Mouse (Mus musculus) intestine, postnatal 0 days (tissue): ENCODE results near the gene Gm5269. TPM values are rescaled to one million over a fixed set of nuclear protein-coding genes. Genes with fewer than 3 reads are reported as not detected.

Experiments
- ATAC-seq: fragments of 200-750 bp; cut with Nextera tagmentation; 2 replicates; pipeline ENCODE4 v1.8.0; 2017; ENCODE audit warnings: mild to moderate bottlenecking, moderate TSS enrichment, moderate library complexity
- H3K27ac ChIP-seq: fragments of 300-500 bp; sonication (generic); 2 replicates; pipeline ENCODE4 v1.5.1; 2014; ENCODE audit warnings: mild to moderate bottlenecking, low read depth, low read length, moderate library complexity
- H3K27me3 ChIP-seq: fragments of 300-500 bp; sonication (generic); replicated peaks from 2 replicates; pipeline ENCODE4 v1.6.1; 2014; ENCODE audit warnings: low read length, mixed read lengths; ENCODE audit not compliant: control insufficient read depth, insufficient read depth
- H3K36me3 ChIP-seq: fragments of 300-500 bp; sonication (generic); 2 replicates; pipeline ENCODE4 v1.6.1; 2014; ENCODE audit warnings: mild to moderate bottlenecking, moderate library complexity; ENCODE audit not compliant: control insufficient read depth, insufficient read depth
- H3K4me1 ChIP-seq: fragments of 300-500 bp; sonication (generic); replicated peaks from 2 replicates; pipeline ENCODE4 v1.6.1; 2014; ENCODE audit warnings: antibody characterized with exemption, low read length, mixed read lengths; ENCODE audit not compliant: control insufficient read depth, insufficient read depth
- H3K4me2 ChIP-seq: fragments of 300-500 bp; sonication (generic); replicated peaks from 2 replicates; pipeline ENCODE4 v1.6.1; 2014; ENCODE audit warnings: low read depth, mild to moderate bottlenecking, moderate library complexity
- H3K4me3 ChIP-seq: fragments of 300-500 bp; sonication (generic); 2 replicates; pipeline ENCODE4 v1.5.1; 2014; ENCODE audit warnings: low read depth, low read length
- H3K9ac ChIP-seq: fragments of 300-500 bp; sonication (generic); 2 replicates; pipeline ENCODE4 v1.6.1; 2014; ENCODE audit warnings: mild to moderate bottlenecking, low read depth, low read length
- H3K9me3 ChIP-seq: fragments of 300-500 bp; sonication (generic); 2 replicates; pipeline ENCODE4 v1.6.1; 2016; ENCODE audit warnings: mixed run types; ENCODE audit not compliant: control insufficient read depth
- CTCF ChIP-seq: sonication (generic); IDR thresholded peaks from 2 replicates; pipeline ENCODE4 v1.5.1; 2016; ENCODE audit warnings: low read depth, mild to moderate bottlenecking, control low read depth, antibody characterized with exemption, moderate library complexity
- WGBS: fragments of 180-500 bp; shearing (Covaris S2); extraction: QIAGEN DNeasy Blood & Tissue Kit; methylation state at CpG from one replicate; pipeline ENCODE4 v1.1.7; 2014; 5-methylcytosine and 5-hydroxymethylcytosine counted together
- polyA plus RNA-seq: library from polyadenylated mRNA; unstranded; fragments of >200 nt; fragmentation: Nextera tagmentation; extraction: Ambion mirVana; gene quantifications from 2 replicates; pipeline ENCODE4 v1.2.1, GENCODE M21; 2015

Gene Gm5269
- polyA plus RNA-seq, 1 experiment from 2014 or later = not detected

GRCm38 (mm10) chr1:45914236-45914635 is 24.2 kb upstream of the Gm5269 start:
- H3K4me3 ChIP-seq = no peak overlapping the region
- 79% methylated on average over 4 of the region's 4 CpGs for WGBS
- H3K9me3 ChIP-seq = no peaks in the 10 kb centered on the region
- no peaks in the 10 kb centered on the region for H3K27me3 ChIP-seq
- no peak for ATAC-seq
- no peaks in the 10 kb centered on the region for H3K4me1 ChIP-seq
- H3K4me2 ChIP-seq = no peak overlapping the region
- H3K9ac ChIP-seq = no peak overlapping the region
- no peak overlapping the region for H3K27ac ChIP-seq
- TF ChIP-seq CTCF = no peak
- H3K36me3 ChIP-seq = peaks cover 48% of the 10 kb centered on the region

GRCm38 (mm10) chr1:45905107-45905821 is 15.2 kb upstream of the Gm5269 start:
- peak overlapping the region; percentile 73; the same call in 1 of the 2 replicates for H3K27ac ChIP-seq
- no peak overlapping the region for H3K9ac ChIP-seq
- no peaks in the 10 kb centered on the region for H3K27me3 ChIP-seq
- H3K9me3 ChIP-seq = no peaks in the 10 kb centered on the region
- H3K4me3 ChIP-seq = no peak overlapping the region
- H3K4me2 ChIP-seq = no peak overlapping the region; the same call in 1 of the 2 replicates
- no peak for TF ChIP-seq CTCF
- WGBS = 7% methylated on average over 5 of the region's 5 CpGs
- ATAC-seq = peak; percentile 83
- peaks cover 15% of the 10 kb centered on the region for H3K36me3 ChIP-seq
- H3K4me1 ChIP-seq = peaks cover 11% of the 10 kb centered on the region

DNA sequence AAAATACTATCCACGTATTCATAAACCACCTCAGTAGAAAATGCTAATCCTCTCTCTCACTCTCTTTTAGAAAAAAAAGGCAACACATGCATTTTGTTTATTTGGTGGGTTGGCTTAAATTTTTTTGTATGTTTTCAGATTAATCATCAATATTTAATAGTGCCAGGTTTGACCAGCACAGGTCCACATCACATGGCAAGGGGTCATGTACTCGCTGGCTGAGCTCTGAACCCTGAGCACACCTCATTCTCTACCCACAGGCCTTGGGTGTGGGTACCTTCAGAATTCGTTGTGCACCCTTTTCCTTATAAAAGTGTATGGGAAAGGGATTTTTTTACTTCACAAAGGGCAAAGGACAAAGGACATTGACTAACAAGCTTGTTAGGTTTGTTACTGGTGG is 14.1 kb upstream of the Gm5269 start:
- 53% methylated on average over 3 of the region's 3 CpGs for WGBS
- Histone ChIP-seq H3K27me3 (no peaks in the 10 kb centered on the region), H3K27ac (no peak overlapping the region), H3K9ac (no peak overlapping the region), H3K4me2 (no peak overlapping the region), H3K4me1 (peaks cover 11% of the 10 kb centered on the region), H3K9me3 (no peaks in the 10 kb centered on the region), H3K36me3 (peaks cover 5% of the 10 kb centered on the region), H3K4me3 (no peak overlapping the region)
- ATAC-seq = no peak
- no peak for TF ChIP-seq CTCF

DNA sequence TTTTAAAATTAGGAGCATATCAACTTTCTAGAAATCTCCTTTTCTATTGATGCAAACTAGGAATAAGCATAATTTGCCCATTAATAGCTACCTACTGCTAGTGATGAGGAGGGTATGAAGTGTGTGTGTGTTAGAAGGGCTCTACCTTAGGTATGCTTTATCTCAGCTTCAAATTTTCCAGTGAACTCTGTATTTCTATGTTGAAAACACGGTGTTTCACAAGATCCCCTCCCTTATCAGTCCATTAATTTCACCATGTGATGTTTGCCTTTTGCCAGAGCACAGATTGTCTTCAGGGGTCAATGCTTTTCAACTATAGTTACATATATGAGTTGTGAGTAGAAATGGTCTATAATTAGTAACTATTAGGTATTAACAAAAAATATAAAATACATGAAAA is 8.0 kb upstream of the Gm5269 start:
- Histone ChIP-seq H3K4me1 (0 out of 2 replicates have a peak, but pooled peaks cover 5% of the 10 kb centered on the region), H3K4me2 (no peak overlapping the region)
- ATAC-seq = no peak

DNA sequence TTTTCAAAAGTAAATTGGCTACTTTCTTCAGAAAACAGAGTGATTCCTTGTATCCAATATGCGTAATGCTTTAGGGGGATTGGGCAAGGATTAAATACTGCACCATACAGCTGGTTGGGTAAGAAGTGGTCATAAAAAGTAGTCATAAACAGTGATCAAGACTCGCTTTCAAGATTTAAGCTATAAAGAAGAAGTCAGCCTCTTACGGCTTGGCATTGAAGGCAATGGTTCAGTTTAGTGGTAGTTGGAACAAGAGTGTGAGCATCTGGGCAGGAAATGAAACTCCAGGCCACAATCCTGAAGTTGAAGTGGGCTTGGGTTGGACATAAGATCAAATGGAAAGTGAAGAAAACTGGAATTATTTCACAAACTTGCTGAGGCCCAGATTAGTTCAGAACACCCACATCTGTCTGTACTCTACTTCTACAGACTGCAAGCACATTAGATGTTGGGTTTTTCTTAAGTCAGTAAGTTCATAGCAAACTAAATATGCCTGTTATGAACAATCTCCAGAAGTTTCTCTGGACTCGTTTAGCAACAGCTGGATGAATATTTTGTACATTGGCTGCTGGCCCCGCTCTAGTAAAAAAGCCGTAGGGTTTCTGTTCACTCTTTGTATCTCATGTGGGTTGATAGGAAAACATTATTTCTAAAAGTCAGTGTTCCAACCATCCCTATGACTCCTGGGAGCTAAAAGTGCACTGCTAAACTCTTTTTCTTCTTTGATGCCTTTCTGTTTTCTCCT is 4.3 kb upstream of the Gm5269 start:
- Histone ChIP-seq H3K4me3 (no peak overlapping the region), H3K27me3 (no peaks in the 10 kb centered on the region), H3K9ac (no peak overlapping the region), H3K27ac (no peak overlapping the region), H3K36me3 (no peaks in the 10 kb centered on the region), H3K9me3 (no peaks in the 10 kb centered on the region), H3K4me2 (no peak overlapping the region), H3K4me1 (0 out of 2 replicates have a peak, but pooled peaks cover 5% of the 10 kb centered on the region)
- 61% methylated on average over 6 of the region's 6 CpGs for WGBS
- no peak for TF ChIP-seq CTCF
- peak; percentile 47; the same call in 1 of the 2 replicates for ATAC-seq

More for the DNA sequence above, 8.0 kb upstream of the Gm5269 start:
- no peaks in the 10 kb centered on the region for H3K9me3 ChIP-seq
- H3K27ac ChIP-seq = no peak overlapping the region
- H3K4me3 ChIP-seq = no peak overlapping the region
- H3K27me3 ChIP-seq = no peaks in the 10 kb centered on the region
- H3K9ac ChIP-seq = no peak overlapping the region
- H3K36me3 ChIP-seq = no peaks in the 10 kb centered on the region
- TF ChIP-seq CTCF = no peak
- whole genome bisulfite sequencing = 24% methylated on average over 1 of the region's 1 CpGs

DNA sequence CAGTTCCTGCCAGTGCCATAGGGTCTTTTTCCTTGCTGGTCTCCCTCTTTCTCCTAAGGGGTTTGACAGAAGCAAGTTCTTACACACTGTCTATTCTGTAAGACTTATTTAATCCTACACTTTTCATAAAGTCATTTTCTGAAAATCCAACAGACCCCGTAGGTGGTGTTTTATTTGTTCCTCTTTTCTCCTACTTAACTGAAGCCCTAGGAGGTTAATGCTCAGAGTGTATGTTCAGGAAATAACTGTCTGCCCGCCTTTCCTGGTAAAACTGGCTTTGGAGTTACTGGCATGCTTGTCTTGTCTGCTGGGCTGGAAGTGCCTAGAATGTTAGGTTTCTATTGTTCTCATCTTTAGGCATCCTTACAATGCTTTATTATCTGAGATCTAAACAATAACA is 1.9 kb upstream of the Gm5269 start:
- WGBS = 80% methylated on average over 2 of the region's 2 CpGs
- Histone ChIP-seq H3K4me1 (0 out of 2 replicates have a peak, but pooled peaks cover 3% of the 10 kb centered on the region), H3K4me3 (no peak overlapping the region), H3K9ac (no peak overlapping the region), H3K27ac (no peak overlapping the region), H3K4me2 (no peak overlapping the region), H3K9me3 (no peaks in the 10 kb centered on the region), H3K27me3 (no peaks in the 10 kb centered on the region), H3K36me3 (no peaks in the 10 kb centered on the region)
- no peak for TF ChIP-seq CTCF
- no peak for ATAC-seq
